Mouse (Mus musculus) CH12.LX (cell line): ENCODE measurements around the gene Plekhg3. TPM values are rescaled to one million over a fixed set of nuclear protein-coding genes. Genes with fewer than 3 reads are reported as not detected.

Experiments
- DNase-seq: peaks from one replicate; pipeline ENCODE4 v3.0.0-alpha.2; 2013; ENCODE audit errors: extremely low read depth
- H3K27ac ChIP-seq: 2 replicates; pipeline ENCODE4 v1.5.1; 2012; ENCODE audit warnings: low read depth, mild to moderate bottlenecking, control low read depth, moderate library complexity; ENCODE audit not compliant: insufficient read depth
- H3K27me3 ChIP-seq: replicated peaks from 2 replicates; pipeline ENCODE3; 2012; ENCODE audit warnings: inconsistent platforms
- H3K36me3 ChIP-seq, 2 experiments: replicated peaks in 1 of 2; 2 replicates each; pipeline versions ENCODE3 to v1.6.1; 2012; ENCODE audit warnings: inconsistent platforms in 1 of 2, low read length in 1 of 2, mild to moderate bottlenecking in 1 of 2, mixed read lengths in 1 of 2, moderate library complexity in 1 of 2; ENCODE audit not compliant: control insufficient read depth in 1 of 2, insufficient read depth in 1 of 2
- H3K4me1 ChIP-seq, 2 experiments: 2 replicates each; pipeline ENCODE4 v1.6.1; 2012; ENCODE audit warnings: inconsistent platforms in 1 of 2, moderate library complexity in 1 of 2; ENCODE audit not compliant: insufficient read depth in 2 of 2, control insufficient read depth in 1 of 2
- H3K4me2 ChIP-seq: 2 replicates; pipeline ENCODE4 v1.6.1; 2012; ENCODE audit warnings: low read depth, mild to moderate bottlenecking, control low read depth; ENCODE audit not compliant: poor library complexity, insufficient read depth, severe bottlenecking
- H3K4me3 ChIP-seq, 3 experiments: fragments of 150-350 bp in 1 of 3; sonication (generic) in 1 of 3; replicated peaks in 1 of 3; 2 replicates each; pipeline versions ENCODE3 to v1.5.1; 2011 to 2012; ENCODE audit warnings: low read depth in 2 of 3, low read length in 2 of 3, mild to moderate bottlenecking in 2 of 3, moderate library complexity in 2 of 3, control low read depth in 1 of 3, improper control_type of control experiment in 1 of 3, inconsistent platforms in 1 of 3, mixed read lengths in 1 of 3; ENCODE audit not compliant: poor library complexity in 1 of 3
- H3K79me2 ChIP-seq: replicated peaks from 2 replicates; pipeline ENCODE4 v1.6.1; 2012; ENCODE audit warnings: mild to moderate bottlenecking, moderate library complexity; ENCODE audit not compliant: control insufficient read depth, poor library complexity, insufficient read depth, severe bottlenecking; ENCODE audit errors: extremely low read depth
- H3K9ac ChIP-seq: 2 replicates; pipeline ENCODE4 v1.6.1; 2012; ENCODE audit warnings: low read depth, mild to moderate bottlenecking, control low read depth, moderate library complexity; ENCODE audit not compliant: insufficient read depth
- H3K9me3 ChIP-seq: replicated peaks from 2 replicates; pipeline ENCODE3; 2012; ENCODE audit warnings: low read length, inconsistent platforms, mixed read lengths
- CHD1 ChIP-seq: IDR thresholded peaks from 2 replicates; pipeline ENCODE4 v1.6.1; 2012; ENCODE audit warnings: low read depth, low read length, improper control_type of control experiment, inconsistent platforms
- CHD2 ChIP-seq: IDR thresholded peaks from 2 replicates; pipeline ENCODE4 v1.6.1; 2011; ENCODE audit warnings: low read length, improper control_type of control experiment
- CTCF ChIP-seq, 2 experiments: IDR thresholded peaks in 1 of 2; conservative IDR thresholded peaks in 1 of 2; 2 replicates each; pipeline ENCODE4 v1.5.1; 2011 to 2012; ENCODE audit warnings: low read depth in 2 of 2, low read length in 2 of 2, improper control_type of control experiment in 1 of 2, inconsistent platforms in 1 of 2, mild to moderate bottlenecking in 1 of 2, moderate library complexity in 1 of 2
- E2F4 ChIP-seq: IDR thresholded peaks from 2 replicates; pipeline ENCODE4 v1.6.1; 2011; ENCODE audit warnings: low read depth, low read length, improper control_type of control experiment; ENCODE audit not compliant: insufficient replicate concordance
- EP300 ChIP-seq: IDR thresholded peaks from 2 replicates; pipeline ENCODE4 v1.6.1; 2011; ENCODE audit warnings: low read length, improper control_type of control experiment
- ETS1 ChIP-seq: conservative IDR thresholded peaks from 2 replicates; pipeline ENCODE4 v1.6.1; 2012; ENCODE audit warnings: low read depth, mild to moderate bottlenecking, inconsistent platforms, low read length, improper control_type of control experiment, moderate library complexity
- JUND ChIP-seq: conservative IDR thresholded peaks from 2 replicates; pipeline ENCODE4 v1.6.1; 2011; ENCODE audit warnings: low read depth, low read length, improper control_type of control experiment
- MAFK ChIP-seq: IDR thresholded peaks from 2 replicates; pipeline ENCODE4 v1.6.1; 2011; ENCODE audit warnings: low read length, improper control_type of control experiment; ENCODE audit not compliant: insufficient replicate concordance
- MAZ ChIP-seq: IDR thresholded peaks from 2 replicates; pipeline ENCODE4 v1.6.1; 2012; ENCODE audit warnings: low read depth, mild to moderate bottlenecking, inconsistent platforms, low read length, improper control_type of control experiment, moderate library complexity
- MXI1 ChIP-seq: IDR thresholded peaks from 2 replicates; pipeline ENCODE4 v1.6.1; 2011; ENCODE audit warnings: mild to moderate bottlenecking, low read depth, low read length, improper control_type of control experiment
- NRF1 ChIP-seq: IDR thresholded peaks from 2 replicates; pipeline ENCODE4 v1.6.1; 2014; ENCODE audit warnings: low read depth, mild to moderate bottlenecking, inconsistent platforms, low read length, improper control_type of control experiment, moderate library complexity
- POLR2A ChIP-seq: IDR thresholded peaks from 2 replicates; pipeline ENCODE4 v1.6.1; 2011; ENCODE audit warnings: low read depth, mild to moderate bottlenecking, improper control_type of control experiment, low read length
- TBP ChIP-seq: conservative IDR thresholded peaks from 2 replicates; pipeline ENCODE4 v1.6.1; 2011; ENCODE audit warnings: low read depth, low read length, improper control_type of control experiment
- TCF12 ChIP-seq: IDR thresholded peaks from 2 replicates; pipeline ENCODE4 v1.6.1; 2014; ENCODE audit warnings: low read depth, mild to moderate bottlenecking, inconsistent platforms, low read length, improper control_type of control experiment
- UBTF ChIP-seq: IDR thresholded peaks from 2 replicates; pipeline ENCODE4 v1.6.1; 2012; ENCODE audit warnings: low read depth, mild to moderate bottlenecking, inconsistent platforms, low read length, improper control_type of control experiment, moderate library complexity
- USF2 ChIP-seq: conservative IDR thresholded peaks from 2 replicates; pipeline ENCODE4 v1.6.1; 2011; ENCODE audit warnings: low read depth, low read length, improper control_type of control experiment
- ZC3H11A ChIP-seq: IDR thresholded peaks from 2 replicates; pipeline ENCODE4 v1.6.1; 2012; ENCODE audit warnings: low read depth, mild to moderate bottlenecking, inconsistent platforms, low read length, improper control_type of control experiment
- ZKSCAN1 ChIP-seq: IDR thresholded peaks from 2 replicates; pipeline ENCODE4 v1.6.1; 2012; ENCODE audit warnings: low read depth, inconsistent platforms, low read length, improper control_type of control experiment, borderline replicate concordance
- dilution Hi-C: fragments of 300-500 bp; cut with MboI; formaldehyde crosslinking; loops from 2 replicates; pipeline ENCODE4 v1.14.3; 2020; ENCODE audit warnings: low sequenced_read_pairs; ENCODE audit not compliant: extremely low pct_unique_long_range_greater_than_20kb, extremely low pct_ligation_motif_present
- in situ Hi-C: fragments of 300-500 bp; cut with MboI; formaldehyde crosslinking; loops from 3 replicates; pipeline ENCODE4 v1.14.3; 2019; ENCODE audit warnings: low sequenced_read_pairs, low pct_ligation_motif_present, low pct_unique_long_range_greater_than_20kb, mixed read lengths
- polyA plus RNA-seq: library from polyadenylated mRNA; unstranded; fragments of >175 nt; gene quantifications from 2 replicates; pipeline ENCODE4 v1.2.1, GENCODE M21; 2012; ENCODE audit warnings: low read depth; ENCODE audit not compliant: insufficient read length
- total RNA-seq, 2 experiments: library from RNA; depleted of rRNA; stranded (reverse); fragments of 300-350 nt in 1 of 2; fragments of >200 nt in 1 of 2; gene quantifications; 2 replicates each; pipeline ENCODE4 v1.2.3; 2012 to 2014

The Plekhg3 gene
- total and polyA plus RNA-seq, 3 experiments, result 0.04 to 6.1 (median 0.27) TPM

DNA sequence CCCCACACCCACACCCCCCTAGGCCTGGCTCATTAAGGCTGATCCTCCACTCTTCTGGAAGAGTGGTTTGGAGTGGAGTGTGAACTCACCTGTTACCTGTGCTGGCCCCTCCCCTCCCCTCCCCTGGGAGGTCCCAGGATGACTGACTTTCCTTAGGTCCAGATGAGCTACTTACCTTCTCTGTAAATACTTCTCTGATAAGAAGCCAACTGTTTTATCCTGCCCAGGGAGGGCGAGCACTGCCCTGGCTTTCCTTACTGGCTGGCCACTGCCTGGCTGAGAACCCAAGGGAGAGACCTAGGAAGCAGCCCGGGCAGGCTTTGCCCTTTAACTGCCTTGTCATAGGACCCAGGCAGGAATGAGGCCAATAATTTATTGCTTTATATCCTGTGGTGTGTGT is 47.8 kb downstream of the Plekhg3 start:
- Histone ChIP-seq H3K36me3 (peaks cover 0 to 35% of the 10 kb centered on the region in 2 experiments), H3K9ac (no peak overlapping the region), H3K27me3 (peaks cover 17% of the 10 kb centered on the region), H3K4me1 (peaks cover 5 to 6% of the 10 kb centered on the region in 2 experiments; a peak in 3 of 4 replicates), H3K79me2 (no peaks in the 10 kb centered on the region), H3K27ac (no peak overlapping the region), H3K4me2 (no peak overlapping the region), H3K9me3 (no peaks in the 10 kb centered on the region), H3K4me3 (no peak overlapping the region)
- no peak for DNase-seq
- TF ChIP-seq CHD2 (no peak), CTCF (conservative IDR thresholded peaks at IDR 0.05 in 1 of 2, IDR thresholded peaks at IDR 0.05 in 1 of 2; ENCODE audit: low read depth in 2 of 2, low read length in 2 of 2) (no peak), NRF1 (no peak), USF2 (no peak), MAZ (no peak), UBTF (no peak), ZKSCAN1 (no peak), EP300 (no peak), JUND (no peak), TBP (no peak), ETS1 (no peak), MXI1 (no peak), E2F4 (no peak), ZC3H11A (no peak), MAFK (no peak), CHD1 (no peak)
- in situ Hi-C loops (no loop called here), dilution Hi-C loops (no loop called here)

DNA sequence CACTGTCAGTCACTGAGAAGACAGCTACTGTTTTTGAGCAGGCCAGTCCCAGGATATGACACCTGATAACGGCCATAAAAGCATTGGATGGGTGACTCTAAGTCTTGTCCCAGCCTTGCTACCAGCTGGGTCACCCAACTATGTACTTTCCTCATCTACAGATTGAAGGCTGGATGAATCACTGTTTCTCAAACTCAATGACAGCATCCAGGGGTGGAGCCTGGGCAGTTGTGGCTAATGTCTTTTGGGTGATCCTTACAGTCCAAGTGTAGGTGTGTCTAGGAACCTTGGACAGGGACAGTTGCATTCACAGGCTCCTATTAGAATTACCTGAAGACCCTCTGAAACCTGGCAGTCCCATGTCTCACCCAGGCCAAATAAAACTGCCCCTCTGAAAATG is 49.1 kb downstream of the Plekhg3 start:
- no peak overlapping the region for H3K4me3 ChIP-seq
- no peak overlapping the region for H3K9ac ChIP-seq
- TF ChIP-seq POLR2A (no peak), E2F4 (no peak), EP300 (no peak), TBP (no peak), ZC3H11A (no peak), USF2 (no peak), TCF12 (no peak)
- in situ Hi-C loops (no loop called here), dilution Hi-C loops (no loop called here)
- no peak for DNase-seq
- H3K36me3 ChIP-seq, result peaks cover 0 to 32% of the 10 kb centered on the region in 2 experiments
- no peaks in the 10 kb centered on the region for H3K9me3 ChIP-seq
- H3K27me3 ChIP-seq, result peaks cover 17% of the 10 kb centered on the region
- H3K79me2 ChIP-seq, result no peaks in the 10 kb centered on the region
- peaks cover 5 to 6% of the 10 kb centered on the region in 2 experiments; a peak in 3 of 4 replicates for H3K4me1 ChIP-seq
- no peak overlapping the region for H3K4me2 ChIP-seq
- no peak overlapping the region for H3K27ac ChIP-seq
